Mouse (Mus musculus) CH12.LX (cell line): ENCODE measurements around the gene Baiap2l2. TPM values are rescaled to one million over a fixed set of nuclear protein-coding genes. Genes with fewer than 3 reads are reported as not detected.

Source experiments
- DNase-seq: peaks from one replicate; pipeline ENCODE4 v3.0.0-alpha.2; 2013; ENCODE audit errors: extremely low read depth
- H3K27ac ChIP-seq: 2 replicates; pipeline ENCODE4 v1.5.1; 2012; ENCODE audit warnings: low read depth, mild to moderate bottlenecking, control low read depth, moderate library complexity; ENCODE audit not compliant: insufficient read depth
- H3K27me3 ChIP-seq: replicated peaks from 2 replicates; pipeline ENCODE3; 2012; ENCODE audit warnings: inconsistent platforms
- H3K36me3 ChIP-seq, 2 experiments: replicated peaks in 1 of 2; 2 replicates each; pipeline versions ENCODE3 to v1.6.1; 2012; ENCODE audit warnings: inconsistent platforms in 1 of 2, low read length in 1 of 2, mild to moderate bottlenecking in 1 of 2, mixed read lengths in 1 of 2, moderate library complexity in 1 of 2; ENCODE audit not compliant: control insufficient read depth in 1 of 2, insufficient read depth in 1 of 2
- H3K4me1 ChIP-seq, 2 experiments: 2 replicates each; pipeline ENCODE4 v1.6.1; 2012; ENCODE audit warnings: inconsistent platforms in 1 of 2, moderate library complexity in 1 of 2; ENCODE audit not compliant: insufficient read depth in 2 of 2, control insufficient read depth in 1 of 2
- H3K4me2 ChIP-seq: 2 replicates; pipeline ENCODE4 v1.6.1; 2012; ENCODE audit warnings: low read depth, mild to moderate bottlenecking, control low read depth; ENCODE audit not compliant: poor library complexity, insufficient read depth, severe bottlenecking
- H3K4me3 ChIP-seq, 3 experiments: fragments of 150-350 bp in 1 of 3; sonication (generic) in 1 of 3; replicated peaks in 1 of 3; 2 replicates each; pipeline versions ENCODE3 to v1.5.1; 2011 to 2012; ENCODE audit warnings: low read depth in 2 of 3, low read length in 2 of 3, mild to moderate bottlenecking in 2 of 3, moderate library complexity in 2 of 3, control low read depth in 1 of 3, improper control_type of control experiment in 1 of 3, inconsistent platforms in 1 of 3, mixed read lengths in 1 of 3; ENCODE audit not compliant: poor library complexity in 1 of 3
- H3K79me2 ChIP-seq: replicated peaks from 2 replicates; pipeline ENCODE4 v1.6.1; 2012; ENCODE audit warnings: mild to moderate bottlenecking, moderate library complexity; ENCODE audit not compliant: control insufficient read depth, poor library complexity, insufficient read depth, severe bottlenecking; ENCODE audit errors: extremely low read depth
- H3K9ac ChIP-seq: 2 replicates; pipeline ENCODE4 v1.6.1; 2012; ENCODE audit warnings: low read depth, mild to moderate bottlenecking, control low read depth, moderate library complexity; ENCODE audit not compliant: insufficient read depth
- H3K9me3 ChIP-seq: replicated peaks from 2 replicates; pipeline ENCODE3; 2012; ENCODE audit warnings: low read length, inconsistent platforms, mixed read lengths
- BHLHE40 ChIP-seq: IDR thresholded peaks from 2 replicates; pipeline ENCODE4 v1.6.1; 2011; ENCODE audit warnings: mild to moderate bottlenecking, low read depth, low read length, improper control_type of control experiment
- CHD1 ChIP-seq: IDR thresholded peaks from 2 replicates; pipeline ENCODE4 v1.6.1; 2012; ENCODE audit warnings: low read depth, low read length, improper control_type of control experiment, inconsistent platforms
- CHD2 ChIP-seq: IDR thresholded peaks from 2 replicates; pipeline ENCODE4 v1.6.1; 2011; ENCODE audit warnings: low read length, improper control_type of control experiment
- CTCF ChIP-seq, 2 experiments: IDR thresholded peaks in 1 of 2; conservative IDR thresholded peaks in 1 of 2; 2 replicates each; pipeline ENCODE4 v1.5.1; 2011 to 2012; ENCODE audit warnings: low read depth in 2 of 2, low read length in 2 of 2, improper control_type of control experiment in 1 of 2, inconsistent platforms in 1 of 2, mild to moderate bottlenecking in 1 of 2, moderate library complexity in 1 of 2
- E2F4 ChIP-seq: IDR thresholded peaks from 2 replicates; pipeline ENCODE4 v1.6.1; 2011; ENCODE audit warnings: low read depth, low read length, improper control_type of control experiment; ENCODE audit not compliant: insufficient replicate concordance
- ELF1 ChIP-seq: IDR thresholded peaks from 2 replicates; pipeline ENCODE4 v1.6.1; 2014; ENCODE audit warnings: low read depth, mild to moderate bottlenecking, inconsistent platforms, low read length, improper control_type of control experiment
- EP300 ChIP-seq: IDR thresholded peaks from 2 replicates; pipeline ENCODE4 v1.6.1; 2011; ENCODE audit warnings: low read length, improper control_type of control experiment
- ETS1 ChIP-seq: conservative IDR thresholded peaks from 2 replicates; pipeline ENCODE4 v1.6.1; 2012; ENCODE audit warnings: low read depth, mild to moderate bottlenecking, inconsistent platforms, low read length, improper control_type of control experiment, moderate library complexity
- GABPA ChIP-seq: IDR thresholded peaks from 2 replicates; pipeline ENCODE4 v1.6.1; 2012; ENCODE audit warnings: low read depth, low read length, improper control_type of control experiment, inconsistent platforms; ENCODE audit not compliant: insufficient replicate concordance
- HCFC1 ChIP-seq: IDR thresholded peaks from 2 replicates; pipeline ENCODE4 v1.6.1; 2012; ENCODE audit warnings: low read depth, mild to moderate bottlenecking, inconsistent platforms, low read length, improper control_type of control experiment
- IRF4 ChIP-seq: IDR thresholded peaks from 2 replicates; pipeline ENCODE4 v1.6.1; 2014; ENCODE audit warnings: low read depth, mild to moderate bottlenecking, inconsistent platforms, low read length, improper control_type of control experiment
- JUN ChIP-seq: IDR thresholded peaks from 2 replicates; pipeline ENCODE4 v1.6.1; 2011; ENCODE audit warnings: low read depth, mild to moderate bottlenecking, low read length, improper control_type of control experiment, moderate library complexity; ENCODE audit not compliant: insufficient read depth
- JUND ChIP-seq: conservative IDR thresholded peaks from 2 replicates; pipeline ENCODE4 v1.6.1; 2011; ENCODE audit warnings: low read depth, low read length, improper control_type of control experiment
- KAT2A ChIP-seq: IDR thresholded peaks from 2 replicates; pipeline ENCODE4 v1.6.1; 2012; ENCODE audit warnings: low read length, improper control_type of control experiment, inconsistent platforms; ENCODE audit not compliant: insufficient replicate concordance
- MAFK ChIP-seq: IDR thresholded peaks from 2 replicates; pipeline ENCODE4 v1.6.1; 2011; ENCODE audit warnings: low read length, improper control_type of control experiment; ENCODE audit not compliant: insufficient replicate concordance
- MAX ChIP-seq: IDR thresholded peaks from 2 replicates; pipeline ENCODE4 v1.6.1; 2011; ENCODE audit warnings: low read length, improper control_type of control experiment
- MAZ ChIP-seq: IDR thresholded peaks from 2 replicates; pipeline ENCODE4 v1.6.1; 2012; ENCODE audit warnings: low read depth, mild to moderate bottlenecking, inconsistent platforms, low read length, improper control_type of control experiment, moderate library complexity
- MEF2A ChIP-seq: IDR thresholded peaks from 2 replicates; pipeline ENCODE4 v1.6.1; 2014; ENCODE audit warnings: low read depth, mild to moderate bottlenecking, inconsistent platforms, low read length, improper control_type of control experiment, borderline replicate concordance
- MXI1 ChIP-seq: IDR thresholded peaks from 2 replicates; pipeline ENCODE4 v1.6.1; 2011; ENCODE audit warnings: mild to moderate bottlenecking, low read depth, low read length, improper control_type of control experiment
- MYC ChIP-seq: IDR thresholded peaks from 2 replicates; pipeline ENCODE4 v1.6.1; 2011; ENCODE audit warnings: low read depth, mild to moderate bottlenecking, improper control_type of control experiment, low read length
- NELFE ChIP-seq: IDR thresholded peaks from 2 replicates; pipeline ENCODE4 v1.6.1; 2011; ENCODE audit warnings: low read depth, low read length, improper control_type of control experiment
- NRF1 ChIP-seq: IDR thresholded peaks from 2 replicates; pipeline ENCODE4 v1.6.1; 2014; ENCODE audit warnings: low read depth, mild to moderate bottlenecking, inconsistent platforms, low read length, improper control_type of control experiment, moderate library complexity
- PAX5 ChIP-seq: IDR thresholded peaks from 2 replicates; pipeline ENCODE4 v1.6.1; 2012; ENCODE audit warnings: low read length, inconsistent platforms, mixed read lengths
- POLR2A ChIP-seq: IDR thresholded peaks from 2 replicates; pipeline ENCODE4 v1.6.1; 2011; ENCODE audit warnings: low read depth, mild to moderate bottlenecking, improper control_type of control experiment, low read length
- POLR2AphosphoS2 ChIP-seq: IDR thresholded peaks from 2 replicates; pipeline ENCODE4 v1.6.1; 2011; ENCODE audit warnings: low read depth, low read length, improper control_type of control experiment
- RAD21 ChIP-seq: IDR thresholded peaks from 2 replicates; pipeline ENCODE4 v1.6.1; 2011; ENCODE audit warnings: low read depth, mild to moderate bottlenecking, low read length, improper control_type of control experiment, moderate library complexity
- RCOR1 ChIP-seq: conservative IDR thresholded peaks from 2 replicates; pipeline ENCODE4 v1.6.1; 2012; ENCODE audit warnings: low read depth, mild to moderate bottlenecking, inconsistent platforms, low read length, improper control_type of control experiment
- SIN3A ChIP-seq: IDR thresholded peaks from 2 replicates; pipeline ENCODE4 v1.6.1; 2012; ENCODE audit warnings: low read length, improper control_type of control experiment, inconsistent platforms
- SMC3 ChIP-seq: IDR thresholded peaks from 2 replicates; pipeline ENCODE4 v1.6.1; 2011; ENCODE audit warnings: low read depth, low read length, improper control_type of control experiment
- TBP ChIP-seq: conservative IDR thresholded peaks from 2 replicates; pipeline ENCODE4 v1.6.1; 2011; ENCODE audit warnings: low read depth, low read length, improper control_type of control experiment
- TCF12 ChIP-seq: IDR thresholded peaks from 2 replicates; pipeline ENCODE4 v1.6.1; 2014; ENCODE audit warnings: low read depth, mild to moderate bottlenecking, inconsistent platforms, low read length, improper control_type of control experiment
- UBTF ChIP-seq: IDR thresholded peaks from 2 replicates; pipeline ENCODE4 v1.6.1; 2012; ENCODE audit warnings: low read depth, mild to moderate bottlenecking, inconsistent platforms, low read length, improper control_type of control experiment, moderate library complexity
- USF1 ChIP-seq: IDR thresholded peaks from 2 replicates; pipeline ENCODE4 v1.6.1; 2014; ENCODE audit warnings: low read depth, mild to moderate bottlenecking, inconsistent platforms, low read length, improper control_type of control experiment
- USF2 ChIP-seq: conservative IDR thresholded peaks from 2 replicates; pipeline ENCODE4 v1.6.1; 2011; ENCODE audit warnings: low read depth, low read length, improper control_type of control experiment
- ZC3H11A ChIP-seq: IDR thresholded peaks from 2 replicates; pipeline ENCODE4 v1.6.1; 2012; ENCODE audit warnings: low read depth, mild to moderate bottlenecking, inconsistent platforms, low read length, improper control_type of control experiment
- ZKSCAN1 ChIP-seq: IDR thresholded peaks from 2 replicates; pipeline ENCODE4 v1.6.1; 2012; ENCODE audit warnings: low read depth, inconsistent platforms, low read length, improper control_type of control experiment, borderline replicate concordance
- ZMIZ1 ChIP-seq: IDR thresholded peaks from 2 replicates; pipeline ENCODE4 v1.6.1; 2012; ENCODE audit warnings: low read depth, mild to moderate bottlenecking, inconsistent platforms, low read length, improper control_type of control experiment
- ZNF384 ChIP-seq: IDR thresholded peaks from 2 replicates; pipeline ENCODE4 v1.6.1; 2012; ENCODE audit warnings: low read depth, low read length, improper control_type of control experiment, inconsistent platforms
- dilution Hi-C: fragments of 300-500 bp; cut with MboI; formaldehyde crosslinking; loops from 2 replicates; pipeline ENCODE4 v1.14.3; 2020; ENCODE audit warnings: low sequenced_read_pairs; ENCODE audit not compliant: extremely low pct_unique_long_range_greater_than_20kb, extremely low pct_ligation_motif_present
- in situ Hi-C: fragments of 300-500 bp; cut with MboI; formaldehyde crosslinking; loops from 3 replicates; pipeline ENCODE4 v1.14.3; 2019; ENCODE audit warnings: low sequenced_read_pairs, low pct_ligation_motif_present, low pct_unique_long_range_greater_than_20kb, mixed read lengths
- polyA plus RNA-seq: library from polyadenylated mRNA; unstranded; fragments of >175 nt; gene quantifications from 2 replicates; pipeline ENCODE4 v1.2.1, GENCODE M21; 2012; ENCODE audit warnings: low read depth; ENCODE audit not compliant: insufficient read length
- total RNA-seq, 2 experiments: library from RNA; depleted of rRNA; stranded (reverse); fragments of 300-350 nt in 1 of 2; fragments of >200 nt in 1 of 2; gene quantifications; 2 replicates each; pipeline ENCODE4 v1.2.3; 2012 to 2014

Baiap2l2 gene
- total and polyA plus RNA-seq, 3 experiments = 0.84 to 1.5 TPM; not detected in 1

DNA sequence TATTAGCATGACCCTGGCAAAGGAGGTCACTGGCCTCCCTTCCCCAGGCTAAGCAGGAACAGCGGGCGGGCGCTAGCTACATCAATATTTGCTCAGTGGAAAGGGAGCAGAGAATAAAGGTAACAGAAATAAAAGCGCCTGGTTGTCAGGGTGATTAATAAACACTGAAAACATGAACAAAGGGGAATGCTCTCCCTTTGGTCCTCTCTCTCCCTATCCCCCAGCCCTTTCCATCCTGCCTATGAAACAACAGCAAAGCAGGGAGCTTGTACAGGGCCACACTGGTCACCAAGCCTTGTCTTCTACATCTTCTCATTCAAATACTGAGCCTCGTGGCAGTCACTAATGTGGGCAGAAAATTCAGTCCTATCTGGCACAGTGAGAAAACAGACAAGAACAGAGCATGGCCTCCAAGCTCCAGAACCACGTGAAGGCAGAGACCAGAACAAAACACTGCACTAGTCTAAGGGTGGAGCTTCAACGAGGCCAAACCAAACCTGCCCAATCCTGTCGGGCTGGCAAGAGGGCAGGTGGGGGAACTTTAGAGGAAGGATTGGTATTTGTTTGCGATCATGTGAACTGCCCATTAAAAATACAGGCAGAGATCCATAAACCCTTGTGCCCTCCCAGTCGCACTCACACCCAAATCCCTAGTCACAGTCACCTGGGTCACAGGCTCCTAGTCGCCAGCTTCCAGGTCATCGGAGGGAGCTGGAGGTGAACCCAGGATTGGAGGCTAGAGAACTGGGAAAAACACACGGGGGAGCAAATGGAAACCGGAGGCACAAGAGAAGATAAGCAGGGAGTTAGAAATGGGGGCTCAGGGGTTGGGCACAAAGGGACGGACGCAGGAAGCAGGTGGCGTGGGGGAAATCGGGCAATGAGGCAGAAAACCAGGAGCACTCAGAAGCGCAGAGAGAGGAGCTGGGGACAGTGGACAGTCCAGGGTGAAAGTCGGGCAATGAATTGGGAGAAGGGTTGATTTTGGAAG lies 41.9 kb upstream of the Baiap2l2 start:
- Histone ChIP-seq H3K9ac (peak overlapping the region; percentile 91), H3K4me1 (peaks cover 20 to 63% of the 10 kb centered on the region in 2 experiments), H3K4me2 (peak overlapping the region; percentile 95), H3K27me3 (no peaks in the 10 kb centered on the region), H3K36me3 (peaks cover 0 to 3% of the 10 kb centered on the region in 2 experiments), H3K79me2 (peaks cover 20% of the 10 kb centered on the region), H3K4me3 (peak overlapping the region; percentile 76 to 91 (median 79)), H3K9me3 (no peaks in the 10 kb centered on the region), H3K27ac (peak overlapping the region; percentile 91)
- DNase-seq = peak; percentile 88
- TF ChIP-seq CTCF (conservative IDR thresholded peaks at IDR 0.05 in 1 of 2, IDR thresholded peaks at IDR 0.05 in 1 of 2; ENCODE audit: low read depth in 2 of 2, low read length in 2 of 2) = no peak
- peak; percentile 100 for TF ChIP-seq MXI1
- no peak for TF ChIP-seq ZC3H11A
- no peak for TF ChIP-seq POLR2AphosphoS2
- no peak for TF ChIP-seq PAX5
- TF ChIP-seq GABPA = no peak
- TF ChIP-seq NRF1 = no peak
- TF ChIP-seq EP300 = no peak
- TF ChIP-seq BHLHE40 = peak; percentile 75
- no peak for TF ChIP-seq CHD2
- TF ChIP-seq ZKSCAN1 = no peak
- peak; percentile 31; the same call in 1 of the 2 replicates for TF ChIP-seq TCF12
- no peak for TF ChIP-seq E2F4
- TF ChIP-seq POLR2A = peak; percentile 55
- TF ChIP-seq JUND = no peak
- no peak for TF ChIP-seq ZNF384
- TF ChIP-seq RAD21 = no peak
- peak; percentile 98 for TF ChIP-seq SIN3A
- no peak for TF ChIP-seq ELF1
- peak; percentile 99 for TF ChIP-seq MAX
- TF ChIP-seq JUN = no peak
- no peak for TF ChIP-seq RCOR1
- TF ChIP-seq NELFE = peak; percentile 39; the same call in 1 of the 2 replicates
- TF ChIP-seq MAZ = no peak
- TF ChIP-seq TBP = peak; percentile 77
- no peak for TF ChIP-seq UBTF
- no peak for TF ChIP-seq MEF2A
- peak; percentile 55 for TF ChIP-seq USF2
- no peak; the same call in 1 of the 2 replicates for TF ChIP-seq ZMIZ1
- peak; percentile 53; the same call in 1 of the 2 replicates for TF ChIP-seq ETS1
- TF ChIP-seq KAT2A = no peak
- TF ChIP-seq IRF4 = 0 out of 2 replicates have a peak, but pooled peaks have one; percentile 17
- TF ChIP-seq MYC = peak; percentile 94
- TF ChIP-seq SMC3 = no peak
- TF ChIP-seq HCFC1 = no peak; the same call in 1 of the 2 replicates
- peak; percentile 21 for TF ChIP-seq MAFK
- peak; percentile 89 for TF ChIP-seq CHD1
- peak; percentile 68 for TF ChIP-seq USF1
- in situ Hi-C loops (loop anchor here (25.0 kb wide), 1 partner anchor 415 kb away; the partner anchor contains the start of gene Pdxp), dilution Hi-C loops (no loop called here)
